Mouse (Mus musculus) myocyte (in vitro differentiated cells): ENCODE results near the gene Pola2.

Experiments used
- MAX ChIP-seq: IDR thresholded peaks from one replicate; pipeline ENCODE4 v1.6.1; 2011; ENCODE audit warnings: low read depth, mild to moderate bottlenecking, control low read depth
- POLR2A ChIP-seq: IDR thresholded peaks from one replicate; pipeline ENCODE4 v1.6.1; 2011; ENCODE audit warnings: low read depth, mild to moderate bottlenecking, control low read depth, moderate library complexity; ENCODE audit not compliant: insufficient read length

DNA sequence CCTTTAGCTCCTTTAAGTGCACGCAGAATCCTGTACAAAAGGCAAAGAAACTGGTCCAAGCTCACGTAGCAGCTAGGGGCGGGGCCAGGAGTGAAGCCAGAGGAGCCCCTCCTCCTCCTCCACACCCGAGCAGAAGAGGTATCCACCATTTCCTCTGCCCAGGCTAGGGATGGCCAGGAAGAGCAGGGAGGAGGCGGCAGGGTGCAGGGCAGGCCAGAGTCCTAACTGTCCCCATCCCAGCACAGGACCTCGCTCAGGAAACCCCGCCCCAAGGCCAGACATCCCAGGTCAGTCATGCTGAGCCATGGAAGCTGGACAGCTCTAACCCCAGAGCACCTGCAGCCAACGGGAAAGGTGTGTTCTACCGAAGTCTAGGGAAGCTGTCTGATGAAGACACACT, 42.3 kb downstream of the Pola2 start:
- TF ChIP-seq MAX (no peak), POLR2A (no peak)
